ENCODE assay signal across 8 mouse cellular contexts in genomic region chr9:120054545-120055277, GRCm38 (mm10). TPM values are rescaled to one million over a fixed set of nuclear protein-coding genes. Genes with fewer than 3 reads are reported as not detected.
DNase-seq lines count a peak whose midpoint lies in the region; ATAC-seq and TF ChIP-seq lines count a peak whose summit lies in the region.

No protein-coding gene starts in this region.

- WGBS in hindbrain, embryonic 11.5 days = 55% methylated on average over 8 of the region's 8 CpGs
- WGBS in hindbrain, embryonic 12.5 days = 52% methylated on average over 8 of the region's 8 CpGs
- 56% methylated on average over 8 of the region's 8 CpGs for WGBS in embryonic facial prominence, embryonic 11.5 days

- H3K4me1 ChIP-seq in hindbrain, embryonic 11.5 days (replicated peaks; ENCODE audit: control insufficient read depth, insufficient read depth, low read length) = no peaks in the 10 kb centered on the region
- H3K4me1 ChIP-seq in hindbrain, embryonic 12.5 days = peaks cover 9% of the 10 kb centered on the region; the same call in 1 of the 2 replicates
- peaks cover 25 to 40% of the 10 kb centered on the region in 2 experiments for H3K4me1 ChIP-seq in CH12.LX (ENCODE audit: control insufficient read depth in 1 of 2, insufficient read depth in 2 of 2)
- H3K4me1 ChIP-seq in embryonic facial prominence, embryonic 11.5 days (ENCODE audit: control insufficient read depth, insufficient read depth, low read length) = no peaks in the 10 kb centered on the region

- TF ChIP-seq POLR2A in CH12.LX (IDR thresholded peaks at IDR 0.05; ENCODE audit: low read depth, low read length) = peak; percentile 44; the same call in 1 of the 2 replicates

- H3K4me2 ChIP-seq in hindbrain, embryonic 11.5 days (replicated peaks; ENCODE audit: low read depth, low read length) = no peak overlapping the region
- no peak overlapping the region for H3K4me2 ChIP-seq in hindbrain, embryonic 12.5 days (replicated peaks)
- peak overlapping the region; percentile 42; the same call in 1 of the 2 replicates for H3K4me2 ChIP-seq in CH12.LX (ENCODE audit: insufficient read depth, low read depth, poor library complexity, severe bottlenecking)
- no peak overlapping the region for H3K4me2 ChIP-seq in embryonic facial prominence, embryonic 11.5 days (ENCODE audit: low read depth, low read length)

- no peak for TF ChIP-seq RAD21 in CH12.LX (IDR thresholded peaks at IDR 0.05; ENCODE audit: low read depth, low read length)

- H3K4me3 ChIP-seq in hindbrain, embryonic 11.5 days (ENCODE audit: low read depth, low read length) = no peak overlapping the region
- H3K4me3 ChIP-seq in hindbrain, embryonic 12.5 days = no peak overlapping the region
- H3K4me3 ChIP-seq in CH12.LX (replicated peaks in 1 of 3; ENCODE audit: low read depth in 2 of 3, low read length in 2 of 3, poor library complexity in 1 of 3) = peak overlapping the region in 1 of 3 experiments; percentile 25
- no peak overlapping the region for H3K4me3 ChIP-seq in embryonic facial prominence, embryonic 11.5 days (ENCODE audit: low read depth, low read length)

- no peaks in the 10 kb centered on the region for H3K27me3 ChIP-seq in hindbrain, embryonic 11.5 days (ENCODE audit: control insufficient read depth, insufficient read depth, low read length)
- H3K27me3 ChIP-seq in hindbrain, embryonic 12.5 days = no peaks in the 10 kb centered on the region
- no peaks in the 10 kb centered on the region for H3K27me3 ChIP-seq in CH12.LX (replicated peaks)
- no peaks in the 10 kb centered on the region for H3K27me3 ChIP-seq in embryonic facial prominence, embryonic 11.5 days (ENCODE audit: control insufficient read depth, insufficient read depth, low read length)

- in situ Hi-C loops in CH12.LX (cut with MboI; ENCODE audit: low pct_ligation_motif_present, low pct_unique_long_range_greater_than_20kb, low sequenced_read_pairs) = no loop called here

- H3K9me3 ChIP-seq in hindbrain, embryonic 11.5 days (ENCODE audit: control insufficient read depth, low read length) = no peaks in the 10 kb centered on the region
- H3K9me3 ChIP-seq in hindbrain, embryonic 12.5 days (replicated peaks) = no peaks in the 10 kb centered on the region
- peaks cover 12% of the 10 kb centered on the region for H3K9me3 ChIP-seq in CH12.LX (replicated peaks; ENCODE audit: low read length)
- no peaks in the 10 kb centered on the region for H3K9me3 ChIP-seq in embryonic facial prominence, embryonic 11.5 days (replicated peaks; ENCODE audit: control insufficient read depth, low read length)

- TF ChIP-seq CTCF in CH12.LX (conservative IDR thresholded peaks at IDR 0.05 in 1 of 2, IDR thresholded peaks at IDR 0.05 in 1 of 2; ENCODE audit: low read depth in 2 of 2, low read length in 2 of 2) = no peak

- no peak overlapping the region for H3K9ac ChIP-seq in hindbrain, embryonic 11.5 days (ENCODE audit: low read depth, low read length)
- no peak overlapping the region for H3K9ac ChIP-seq in hindbrain, embryonic 12.5 days
- no peak overlapping the region for H3K9ac ChIP-seq in CH12.LX (ENCODE audit: insufficient read depth, low read depth)
- H3K9ac ChIP-seq in embryonic facial prominence, embryonic 11.5 days (replicated peaks; ENCODE audit: low read length) = peak overlapping the region; percentile 6; the same call in 1 of the 2 replicates

- H3K27ac ChIP-seq in hindbrain, embryonic 11.5 days (ENCODE audit: low read depth, low read length) = no peak overlapping the region
- no peak overlapping the region for H3K27ac ChIP-seq in hindbrain, embryonic 12.5 days
- peak overlapping the region; percentile 47 for H3K27ac ChIP-seq in CH12.LX (ENCODE audit: insufficient read depth, low read depth)
- no peak overlapping the region for H3K27ac ChIP-seq in embryonic facial prominence, embryonic 11.5 days (replicated peaks; ENCODE audit: low read depth, low read length)

- ATAC-seq in hindbrain, embryonic 11.5 days (ENCODE audit: low FRiP score) = no peak
- ATAC-seq in hindbrain, embryonic 12.5 days (ENCODE audit: low FRiP score) = no peak
- no peak for ATAC-seq in embryonic facial prominence, embryonic 11.5 days (replicated peaks; ENCODE audit: insufficient number of reproducible peaks, low FRiP score, low TSS enrichment, low read depth)

- no peaks in the 10 kb centered on the region for H3K79me2 ChIP-seq in CH12.LX (replicated peaks; ENCODE audit: control insufficient read depth, extremely low read depth, insufficient read depth, poor library complexity, severe bottlenecking)

- H3K36me3 ChIP-seq in hindbrain, embryonic 11.5 days (ENCODE audit: control insufficient read depth, insufficient read depth, low read length) = no peaks in the 10 kb centered on the region
- H3K36me3 ChIP-seq in hindbrain, embryonic 12.5 days = no peaks in the 10 kb centered on the region
- H3K36me3 ChIP-seq in CH12.LX (replicated peaks in 1 of 2; ENCODE audit: control insufficient read depth in 1 of 2, insufficient read depth in 1 of 2, low read length in 1 of 2) = no peaks in the 10 kb centered on the region
- no peaks in the 10 kb centered on the region for H3K36me3 ChIP-seq in embryonic facial prominence, embryonic 11.5 days (replicated peaks; ENCODE audit: control insufficient read depth, insufficient read depth, low read depth, low read length)

- peak; percentile 59 for TF ChIP-seq EP300 in CH12.LX (IDR thresholded peaks at IDR 0.05; ENCODE audit: low read length)

- dilution Hi-C loops in CH12.LX (cut with MboI; ENCODE audit: extremely low pct_ligation_motif_present, extremely low pct_unique_long_range_greater_than_20kb, low sequenced_read_pairs) = no loop called here

- peak; percentile 40 for DNase-seq in hindbrain, embryonic 11.5 days (ENCODE audit: low spot score)
- DNase-seq in CH12.LX (ENCODE audit: extremely low read depth) (peak; percentile 83), adipocyte (ENCODE audit: low spot score) (no peak)
- peak; percentile 12 for DNase-seq in embryonic facial prominence, embryonic 11.5 days (ENCODE audit: low spot score)
- peak; percentile 55 to 58 for DNase-seq in lung, postnatal 4 days
- DNase-seq in thymus, postnatal 4 days = peak; percentile 55
- DNase-seq in gastrocnemius, postnatal 36 days = no peak

- intact Hi-C loops in gastrocnemius, postnatal 36 days (cut with DNase I) = no loop called here

TF ChIP-seq in CH12.LX, 34 proteins besides CTCF, POLR2A, EP300 and RAD21 (continues in another document):
- TF ChIP-seq ZKSCAN1 (IDR thresholded peaks at IDR 0.05; ENCODE audit: borderline replicate concordance, low read depth, low read length) (no peak), MAZ (IDR thresholded peaks at IDR 0.05; ENCODE audit: low read depth, low read length) (no peak), NELFE (IDR thresholded peaks at IDR 0.05; ENCODE audit: low read depth, low read length) (0 out of 2 replicates have a peak, but pooled peaks have one; percentile 13), MAFK (IDR thresholded peaks at IDR 0.05; ENCODE audit: insufficient replicate concordance, low read length) (no peak), ETS1 (conservative IDR thresholded peaks at IDR 0.05; ENCODE audit: low read depth, low read length) (peak; percentile 56), ELF1 (IDR thresholded peaks at IDR 0.05; ENCODE audit: low read depth, low read length) (peak; percentile 83), E2F4 (IDR thresholded peaks at IDR 0.05; ENCODE audit: insufficient replicate concordance, low read depth, low read length) (no peak), BHLHE40 (IDR thresholded peaks at IDR 0.05; ENCODE audit: low read depth, low read length) (peak; percentile 71), IRF4 (IDR thresholded peaks at IDR 0.05; ENCODE audit: low read depth, low read length) (peak; percentile 5; the same call in 1 of the 2 replicates), MEF2A (IDR thresholded peaks at IDR 0.05; ENCODE audit: borderline replicate concordance, low read depth, low read length) (peak; percentile 43), SIN3A (IDR thresholded peaks at IDR 0.05; ENCODE audit: low read length) (peak; percentile 48; the same call in 1 of the 2 replicates)

RNA-seq across cellular contexts. Expression of gene Cx3cr1, which starts 15.0 kb away (rescaled TPM):
- 4.3 and 7.2 TPM in 2 replicates for polyA plus RNA-seq in hindbrain, embryonic 11.5 days (2014; fragmentation: Nextera tagmentation; extraction: Ambion mirVana)
- polyA plus RNA-seq in hindbrain, embryonic 12.5 days (2016; fragmentation: Nextera tagmentation; extraction: Ambion mirVana) = 7.5 and 8.2 TPM in 2 replicates
- total RNA-seq in CH12.LX (2012; rRNA removed) (not detected in 2 replicates), CH12.LX (2014; rRNA removed) (not detected in 2 replicates)
- polyA plus RNA-seq in CH12.LX (2012; ENCODE audit: insufficient read length, low read depth) = 0.06 and 0.08 TPM in 2 replicates
- polyA plus RNA-seq in embryonic facial prominence, embryonic 11.5 days (2014; fragmentation: Nextera tagmentation; extraction: Ambion mirVana) = 2.4 and 3.4 TPM in 2 replicates
- total RNA-seq in gastrocnemius, postnatal 36 days (2021) = under 1 TPM; 0.28 to 0.52 TPM

RNA-seq across cellular contexts. Expression of gene Xirp1, which starts 31.3 kb away (rescaled TPM):
- polyA plus RNA-seq in hindbrain, embryonic 11.5 days (2014; fragmentation: Nextera tagmentation; extraction: Ambion mirVana) = 0.04 TPM in 1 of 2 replicates, not detected in the other
- 0.04 and 0.17 TPM in 2 replicates for polyA plus RNA-seq in hindbrain, embryonic 12.5 days (2016; fragmentation: Nextera tagmentation; extraction: Ambion mirVana)
- total RNA-seq in CH12.LX (2012; rRNA removed) (not detected in 2 replicates), CH12.LX (2014; rRNA removed) (not detected in 2 replicates)
- polyA plus RNA-seq in CH12.LX (2012; ENCODE audit: insufficient read length, low read depth) = not detected in 2 replicates
- 0.06 and 0.13 TPM in 2 replicates for polyA plus RNA-seq in embryonic facial prominence, embryonic 11.5 days (2014; fragmentation: Nextera tagmentation; extraction: Ambion mirVana)
- 100 to 1,000 TPM in 1 of 2 experiments, 10 to 100 TPM in 1; 96.9 to 125 TPM for total RNA-seq in gastrocnemius, postnatal 36 days (2021)

RNA-seq across cellular contexts. Expression of gene Ccr8, which starts 37.2 kb away (rescaled TPM):
- polyA plus RNA-seq in hindbrain, embryonic 11.5 days (2014; fragmentation: Nextera tagmentation; extraction: Ambion mirVana) = not detected in 2 replicates
- not detected in 2 replicates for polyA plus RNA-seq in hindbrain, embryonic 12.5 days (2016; fragmentation: Nextera tagmentation; extraction: Ambion mirVana)
- total RNA-seq in CH12.LX (2012; rRNA removed) (not detected in 2 replicates), CH12.LX (2014; rRNA removed) (not detected in 2 replicates)
- polyA plus RNA-seq in CH12.LX (2012; ENCODE audit: insufficient read length, low read depth) = not detected in 2 replicates
- not detected in 2 replicates for polyA plus RNA-seq in embryonic facial prominence, embryonic 11.5 days (2014; fragmentation: Nextera tagmentation; extraction: Ambion mirVana)
- not detected for total RNA-seq in gastrocnemius, postnatal 36 days (2021)

RNA-seq across cellular contexts. Expression of gene Slc25a38, which starts 55.5 kb away (rescaled TPM):
- polyA plus RNA-seq in hindbrain, embryonic 11.5 days (2014; fragmentation: Nextera tagmentation; extraction: Ambion mirVana) = 40.8 and 41.7 TPM in 2 replicates
- polyA plus RNA-seq in hindbrain, embryonic 12.5 days (2016; fragmentation: Nextera tagmentation; extraction: Ambion mirVana) = 35.0 and 38.0 TPM in 2 replicates
- total RNA-seq in CH12.LX (2012; rRNA removed) (20.3 and 25.3 TPM in 2 replicates), CH12.LX (2014; rRNA removed) (22.3 and 24.3 TPM in 2 replicates)
- 24.4 and 26.1 TPM in 2 replicates for polyA plus RNA-seq in CH12.LX (2012; ENCODE audit: insufficient read length, low read depth)
- 33.2 and 36.9 TPM in 2 replicates for polyA plus RNA-seq in embryonic facial prominence, embryonic 11.5 days (2014; fragmentation: Nextera tagmentation; extraction: Ambion mirVana)
- total RNA-seq in gastrocnemius, postnatal 36 days (2021) = 1 to 10 TPM; 7.8 to 9.2 TPM

Comparison
In these comparisons a context has a peak if more than half of its experiments do, and no peak if none do; other contexts are left out.
1. DNase-seq: peak in hindbrain, embryonic 11.5 days (single experiment), CH12.LX (single experiment), embryonic facial prominence, embryonic 11.5 days (single experiment), lung, postnatal 4 days (2 of 2) and thymus, postnatal 4 days (single experiment); none in adipocyte (single experiment) and gastrocnemius, postnatal 36 days (0 of 2).